Mouse (Mus musculus) embryonic facial prominence, embryonic 14.5 days (tissue): ENCODE data around the gene Snrpd3. TPM values are rescaled to one million over a fixed set of nuclear protein-coding genes. Genes with fewer than 3 reads are reported as not detected.
A peak's percentile ranks its signal among the peaks of the same experiment; 100 is the strongest.

Experiments
- ATAC-seq: fragments of 200-750 bp; cut with Nextera tagmentation; 2 replicates; pipeline ENCODE4 v1.8.0; 2017; ENCODE audit warnings: low read depth, moderate number of reproducible peaks, moderate TSS enrichment
- DNase-seq: peaks from one replicate; pipeline ENCODE4 v3.0.0-alpha.2; 2015; ENCODE audit warnings: low spot score
- H3K27ac ChIP-seq: fragments of 300-500 bp; sonication (generic); replicated peaks from 2 replicates; pipeline ENCODE4 v1.5.1; 2014; ENCODE audit warnings: low read depth, mild to moderate bottlenecking, low read length, moderate library complexity
- H3K27me3 ChIP-seq: fragments of 300-500 bp; sonication (generic); replicated peaks from 2 replicates; pipeline ENCODE4 v1.6.1; 2014; ENCODE audit warnings: low read length; ENCODE audit not compliant: control insufficient read depth, insufficient read depth
- H3K36me3 ChIP-seq: fragments of 300-500 bp; sonication (generic); 2 replicates; pipeline ENCODE4 v1.6.1; 2014; ENCODE audit warnings: low read length, mixed read lengths; ENCODE audit not compliant: control insufficient read depth, insufficient read depth
- H3K4me1 ChIP-seq: fragments of 300-500 bp; sonication (generic); 2 replicates; pipeline ENCODE4 v1.6.1; 2014; ENCODE audit warnings: antibody characterized with exemption, low read length; ENCODE audit not compliant: control insufficient read depth, insufficient read depth
- H3K4me2 ChIP-seq: fragments of 300-500 bp; sonication (generic); 2 replicates; pipeline ENCODE4 v1.6.1; 2014; ENCODE audit warnings: low read depth, mild to moderate bottlenecking, low read length, moderate library complexity, mixed read lengths
- H3K4me3 ChIP-seq: fragments of 300-500 bp; sonication (generic); 2 replicates; pipeline ENCODE4 v1.5.1; 2014; ENCODE audit warnings: low read depth, mild to moderate bottlenecking, low read length
- H3K9ac ChIP-seq: fragments of 300-500 bp; sonication (generic); 2 replicates; pipeline ENCODE4 v1.6.1; 2014; ENCODE audit warnings: low read depth, mild to moderate bottlenecking, low read length, moderate library complexity, mixed read lengths
- H3K9me3 ChIP-seq: fragments of 300-500 bp; sonication (generic); 2 replicates; pipeline ENCODE4 v1.6.1; 2016; ENCODE audit warnings: low read length; ENCODE audit not compliant: control insufficient read depth
- WGBS: fragments of 180-500 bp; shearing (Covaris S2); extraction: QIAGEN DNeasy Blood & Tissue Kit; methylation state at CpG from one replicate; pipeline ENCODE4 v1.1.7; 2014; 5-methylcytosine and 5-hydroxymethylcytosine counted together
- polyA plus RNA-seq: library from polyadenylated mRNA; unstranded; fragments of >200 nt; fragmentation: Nextera tagmentation; extraction: Ambion mirVana; gene quantifications from 2 replicates; pipeline ENCODE4 v1.2.1, GENCODE M21; 2014

Snrpd3 gene
- polyA plus RNA-seq, 1 experiment from 2014 or later = 162 TPM

- no peaks in the 10 kb centered on the region for H3K27me3 ChIP-seq
- H3K36me3 ChIP-seq = no peaks in the 10 kb centered on the region
- ATAC-seq (no peak), DNase-seq (no peak)
- no peak overlapping the region for H3K27ac ChIP-seq
- H3K4me2 ChIP-seq = no peak overlapping the region
- no peaks in the 10 kb centered on the region for H3K9me3 ChIP-seq
- no peak overlapping the region for H3K9ac ChIP-seq
- H3K4me3 ChIP-seq = no peak overlapping the region
- H3K4me1 ChIP-seq = peaks cover 17% of the 10 kb centered on the region
- WGBS = 68% methylated on average over 2 of the region's 2 CpGs
Measured at GRCm38 (mm10) chr10:75552106-75552505, 34.8 kb downstream of the Snrpd3 start.

DNA sequence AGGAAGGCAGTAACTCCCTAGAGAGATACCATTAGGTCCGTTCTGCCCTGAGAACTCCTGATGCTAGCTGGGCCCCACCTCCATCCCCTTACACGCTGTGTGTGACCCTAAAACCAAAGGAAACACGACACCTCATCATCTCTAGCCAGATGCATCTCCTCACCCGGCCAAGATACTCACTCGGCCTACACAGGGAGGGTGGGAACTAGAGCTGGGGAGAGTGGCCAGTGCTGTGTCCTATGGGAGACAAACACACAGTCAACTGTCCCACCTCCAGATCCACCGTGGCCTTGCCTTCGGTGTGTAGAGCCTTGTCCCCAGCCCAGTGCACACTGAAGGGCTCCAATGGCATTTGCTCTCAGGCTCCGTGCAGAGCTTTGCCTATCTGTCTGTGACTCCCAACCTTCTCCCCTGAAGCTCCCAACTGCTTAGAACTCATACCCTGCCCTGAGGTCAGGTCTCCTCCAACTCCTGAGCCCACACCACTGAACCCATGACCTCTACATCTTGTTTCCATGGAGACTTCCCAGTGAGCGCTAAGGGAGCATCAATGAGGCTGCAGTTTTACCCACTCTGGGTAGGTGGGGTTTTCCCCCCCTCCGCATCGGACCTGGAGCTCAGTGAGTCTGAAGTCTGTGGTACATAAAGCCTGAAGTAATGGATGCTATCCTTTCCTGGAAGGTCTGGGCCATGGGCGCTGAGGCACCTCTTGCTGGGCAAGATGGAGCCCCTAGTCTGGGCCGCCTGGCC is 35.5 kb downstream of the Snrpd3 start:
- WGBS = 68% methylated on average over 13 of the region's 13 CpGs
- Histone ChIP-seq H3K4me2 (no peak overlapping the region), H3K36me3 (no peaks in the 10 kb centered on the region), H3K4me3 (no peak overlapping the region), H3K4me1 (peaks cover 16% of the 10 kb centered on the region), H3K9me3 (no peaks in the 10 kb centered on the region), H3K27me3 (no peaks in the 10 kb centered on the region), H3K9ac (no peak overlapping the region), H3K27ac (no peak overlapping the region)
- no peak for ATAC-seq
- DNase-seq = no peak

DNA sequence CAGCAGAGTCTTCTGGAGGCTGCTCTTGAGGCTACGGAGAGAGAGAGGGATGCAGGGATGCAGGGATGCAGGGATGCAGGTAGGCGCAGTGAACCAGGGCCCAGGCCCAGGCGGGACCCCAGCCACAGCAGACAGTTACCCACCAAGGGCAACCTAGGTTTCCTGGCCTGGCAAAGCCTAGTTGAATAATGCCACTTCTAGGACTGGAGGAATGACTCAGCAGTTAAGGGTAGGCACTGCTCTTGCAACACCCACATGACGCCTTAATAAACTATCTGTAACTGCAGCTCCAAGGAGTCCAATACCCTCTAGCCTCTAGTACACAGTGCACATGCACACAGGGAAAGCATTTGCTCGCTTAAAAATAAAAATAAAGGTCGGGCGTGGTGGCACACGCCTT is 36.7 kb downstream of the Snrpd3 start:
- H3K9me3 ChIP-seq = no peaks in the 10 kb centered on the region
- no peaks in the 10 kb centered on the region for H3K36me3 ChIP-seq
- no peak for DNase-seq

DNA sequence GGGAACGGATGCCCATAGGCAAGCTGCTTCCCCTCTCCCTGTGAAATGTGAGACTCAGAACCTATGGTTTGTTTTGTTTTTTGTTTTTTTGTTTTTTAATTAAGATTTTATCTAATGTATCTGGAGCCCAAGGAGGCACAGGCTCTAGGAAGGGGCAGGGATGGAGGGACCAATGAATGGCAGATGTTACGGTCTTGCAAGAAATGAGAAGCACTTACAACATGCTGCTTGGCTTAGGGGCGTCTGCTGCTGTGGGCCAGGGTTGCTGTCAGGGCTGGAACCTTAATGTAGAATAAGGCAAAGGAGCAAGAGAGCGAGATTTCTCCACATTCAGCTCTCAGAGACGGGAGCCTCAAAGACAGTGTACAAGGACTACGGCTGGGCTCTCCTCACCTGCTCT is 38.2 kb downstream of the Snrpd3 start:
- Histone ChIP-seq H3K4me2 (no peak overlapping the region), H3K9ac (no peak overlapping the region), H3K4me3 (no peak overlapping the region), H3K27ac (peak overlapping the region; percentile 39; the same call in 1 of the 2 replicates), H3K27me3 (peaks cover 6% of the 10 kb centered on the region), H3K9me3 (no peaks in the 10 kb centered on the region), H3K4me1 (peaks cover 32% of the 10 kb centered on the region), H3K36me3 (no peaks in the 10 kb centered on the region)
- no peak for ATAC-seq
- WGBS = 55% methylated on average over 6 of the region's 6 CpGs
- DNase-seq = no peak

More for the DNA sequence above, 36.7 kb downstream of the Snrpd3 start:
- no peak overlapping the region for H3K9ac ChIP-seq
- H3K4me1 ChIP-seq = peaks cover 24% of the 10 kb centered on the region
- no peak overlapping the region for H3K4me3 ChIP-seq
- no peak overlapping the region for H3K4me2 ChIP-seq
- no peak for ATAC-seq
- H3K27ac ChIP-seq = no peak overlapping the region
- whole genome bisulfite sequencing = 89% methylated on average over 8 of the region's 8 CpGs
- H3K27me3 ChIP-seq = no peaks in the 10 kb centered on the region; the same call in 1 of the 2 replicates

DNA sequence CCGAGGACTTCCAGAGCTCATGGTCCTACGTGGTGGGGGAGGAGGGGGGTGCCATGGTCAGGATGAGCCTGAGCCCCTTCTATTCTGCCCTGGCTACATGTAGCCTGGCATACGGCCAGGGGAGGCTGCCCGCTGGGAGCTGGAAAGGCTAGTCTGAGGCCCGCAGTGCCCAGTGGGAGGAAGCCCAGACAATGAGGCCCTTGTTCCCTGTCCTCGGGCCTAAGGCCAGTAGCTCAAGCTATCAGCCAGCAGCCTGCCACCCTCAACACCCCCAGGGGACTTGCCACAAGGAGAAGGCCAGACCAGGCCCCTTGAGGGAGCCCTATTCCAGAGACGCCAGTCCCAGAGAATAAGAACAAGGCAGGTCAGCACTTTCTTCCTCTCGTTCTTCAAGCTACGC is 38.7 kb downstream of the Snrpd3 start:
- Histone ChIP-seq H3K4me3 (no peak overlapping the region), H3K9ac (no peak overlapping the region), H3K9me3 (no peaks in the 10 kb centered on the region), H3K36me3 (no peaks in the 10 kb centered on the region), H3K4me1 (peaks cover 33% of the 10 kb centered on the region), H3K4me2 (no peak overlapping the region), H3K27ac (peak overlapping the region; percentile 39; the same call in 1 of the 2 replicates), H3K27me3 (peaks cover 10% of the 10 kb centered on the region)
- DNase-seq (peak; percentile 76), ATAC-seq (peak; percentile 34; the same call in 1 of the 2 replicates)
- WGBS = 33% methylated on average over 9 of the region's 9 CpGs

DNA sequence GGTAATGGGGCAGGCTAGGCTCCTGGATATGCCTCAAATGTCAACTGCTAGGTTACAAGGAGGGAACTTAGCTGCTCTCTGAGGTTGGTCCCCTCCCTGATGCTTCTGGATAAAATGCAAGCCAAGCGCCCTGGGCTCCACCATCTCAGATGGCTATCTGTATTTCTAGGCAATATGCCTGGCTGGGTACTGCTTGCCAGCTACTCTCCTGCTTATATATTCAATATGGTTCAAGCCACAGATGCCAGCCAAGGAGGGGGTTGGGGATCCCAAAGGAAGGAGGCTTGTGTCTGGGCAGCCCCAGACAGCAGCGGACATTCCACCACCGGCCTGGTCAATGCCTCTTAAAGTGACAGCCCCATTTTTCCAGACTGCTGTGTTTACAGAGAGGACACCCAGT is 41.2 kb downstream of the Snrpd3 start:
- Histone ChIP-seq H3K9me3 (no peaks in the 10 kb centered on the region), H3K4me1 (peaks cover 33% of the 10 kb centered on the region), H3K36me3 (no peaks in the 10 kb centered on the region), H3K4me3 (peak overlapping the region; percentile 63), H3K9ac (no peak overlapping the region), H3K4me2 (peak overlapping the region; percentile 97), H3K27ac (peak overlapping the region; percentile 55), H3K27me3 (peaks cover 20% of the 10 kb centered on the region)
- WGBS = 41% methylated on average over 3 of the region's 3 CpGs
- DNase-seq (peak; percentile 67), ATAC-seq (peak; percentile 45)

DNA sequence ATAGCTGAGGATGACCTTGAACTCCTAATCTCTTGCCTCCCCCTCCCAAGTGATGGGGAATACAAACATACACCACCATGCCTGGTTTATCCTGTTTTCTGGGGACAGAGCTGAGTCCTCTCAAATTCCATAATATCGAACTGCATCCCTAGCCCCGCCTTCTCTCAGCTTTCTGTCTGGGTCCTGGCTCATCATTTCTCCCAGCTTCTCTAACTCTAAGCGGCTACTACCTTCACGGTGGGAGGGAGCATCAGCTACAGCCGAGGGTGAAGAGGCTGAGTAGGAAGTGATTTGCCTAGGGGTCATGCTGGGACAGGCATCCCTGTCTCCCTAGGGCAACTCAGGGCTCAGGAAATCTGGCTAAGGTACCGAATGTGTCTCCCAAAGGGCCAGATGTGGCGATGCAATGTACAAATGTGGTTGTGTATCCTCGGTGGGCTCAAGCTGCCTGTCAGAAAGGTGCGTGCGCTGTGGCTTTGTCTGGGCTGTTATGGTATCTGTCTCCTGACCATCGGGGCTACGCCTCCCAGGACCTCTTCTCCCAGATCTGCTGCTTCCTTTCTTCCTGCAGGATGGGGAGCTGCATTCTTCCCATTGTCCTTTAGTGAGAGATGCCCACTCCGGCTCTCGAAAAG is 41.8 kb downstream of the Snrpd3 start:
- no peak for ATAC-seq
- H3K4me1 ChIP-seq = peaks cover 33% of the 10 kb centered on the region
- H3K4me2 ChIP-seq = peak overlapping the region; percentile 97
- peaks cover 20% of the 10 kb centered on the region for H3K27me3 ChIP-seq
- H3K4me3 ChIP-seq = peak overlapping the region; percentile 63
- DNase-seq = no peak
- WGBS = 3% methylated on average over 14 of the region's 14 CpGs
- H3K9me3 ChIP-seq = no peaks in the 10 kb centered on the region
- no peaks in the 10 kb centered on the region for H3K36me3 ChIP-seq
- peak overlapping the region; percentile 55 for H3K27ac ChIP-seq
- peak overlapping the region; percentile 76 for H3K9ac ChIP-seq

GRCm38 (mm10) chr10:75559676-75560548 is 42.6 kb downstream of the Snrpd3 start, which contains the start of gene Lrrc75b:
Lrrc75b (minus strand) TSS chr10:75560330.
- Histone ChIP-seq H3K36me3 (no peaks in the 10 kb centered on the region), H3K27ac (peak within 1 kb of the TSS; percentile 55), H3K4me1 (peaks cover 33% of the 10 kb centered on the region), H3K4me2 (peak within 1 kb of the TSS; percentile 97), H3K9ac (peak within 1 kb of the TSS; percentile 76), H3K9me3 (no peaks in the 10 kb centered on the region), H3K4me3 (peak within 1 kb of the TSS; percentile 63), H3K27me3 (peaks cover 20% of the 10 kb centered on the region)
- DNase-seq (no peak), ATAC-seq (peak; percentile 41)
- 1% methylated on average over 49 of the region's 75 CpGs for WGBS
